Mouse (Mus musculus): ENCODE measurements around the gene Tarbp1.

GRCm38 (mm10) chr8:126524233-126524985 lies 49.5 kb upstream of the Tarbp1 start:
- TF ChIP-seq CTCF (IDR thresholded peaks at IDR 0.05; ENCODE audit: extremely low read depth, insufficient read depth, insufficient read length, insufficient replicate concordance) (no peak), POLR2A (IDR thresholded peaks at IDR 0.05; ENCODE audit: low read depth, low read length) (no peak)
